Mouse (Mus musculus) embryonic facial prominence, embryonic 11.5 days (tissue): ENCODE data around the gene Kif17. TPM values are rescaled to one million over a fixed set of nuclear protein-coding genes. Genes with fewer than 3 reads are reported as not detected.
A peak's percentile ranks its signal among the peaks of the same experiment; 100 is the strongest.

Experiments used
- ATAC-seq: fragments of 200-750 bp; cut with Nextera tagmentation; replicated peaks from 2 replicates; pipeline ENCODE4 v1.8.0; 2017; ENCODE audit warnings: low read depth; ENCODE audit not compliant: insufficient number of reproducible peaks, low FRiP score, low TSS enrichment
- DNase-seq: peaks from one replicate; pipeline ENCODE4 v3.0.0-alpha.2; 2015; ENCODE audit warnings: low spot score
- H3K27ac ChIP-seq: fragments of 300-500 bp; sonication (generic); replicated peaks from 2 replicates; pipeline ENCODE4 v1.5.1; 2014; ENCODE audit warnings: mild to moderate bottlenecking, low read depth, low read length, control low read depth
- H3K27me3 ChIP-seq: fragments of 300-500 bp; sonication (generic); 2 replicates; pipeline ENCODE4 v1.6.1; 2014; ENCODE audit warnings: mild to moderate bottlenecking, low read length, moderate library complexity, mixed read lengths; ENCODE audit not compliant: control insufficient read depth, insufficient read depth
- H3K36me3 ChIP-seq: fragments of 300-500 bp; sonication (generic); replicated peaks from 2 replicates; pipeline ENCODE4 v1.6.1; 2014; ENCODE audit warnings: low read depth, mild to moderate bottlenecking, low read length, moderate library complexity, mixed read lengths; ENCODE audit not compliant: control insufficient read depth, insufficient read depth
- H3K4me1 ChIP-seq: fragments of 300-500 bp; sonication (generic); 2 replicates; pipeline ENCODE4 v1.6.1; 2014; ENCODE audit warnings: low read length, mixed read lengths; ENCODE audit not compliant: control insufficient read depth, insufficient read depth
- H3K4me2 ChIP-seq: fragments of 300-500 bp; sonication (generic); 2 replicates; pipeline ENCODE4 v1.6.1; 2014; ENCODE audit warnings: low read depth, mild to moderate bottlenecking, control low read depth, low read length, moderate library complexity
- H3K4me3 ChIP-seq: fragments of 300-500 bp; sonication (generic); 2 replicates; pipeline ENCODE4 v1.5.1; 2014; ENCODE audit warnings: low read depth, low read length, control low read depth
- H3K9ac ChIP-seq: fragments of 300-500 bp; sonication (generic); replicated peaks from 2 replicates; pipeline ENCODE4 v1.6.1; 2014; ENCODE audit warnings: mild to moderate bottlenecking, control low read depth, low read length
- H3K9me3 ChIP-seq: fragments of 300-500 bp; sonication (generic); replicated peaks from 2 replicates; pipeline ENCODE4 v1.6.1; 2016; ENCODE audit warnings: mild to moderate bottlenecking, low read length, inconsistent platforms, mixed read lengths; ENCODE audit not compliant: control insufficient read depth
- WGBS: fragments of 180-500 bp; shearing (Covaris S2); extraction: QIAGEN DNeasy Blood & Tissue Kit; methylation state at CpG from one replicate; pipeline ENCODE4 v1.1.7; 2014; 5-methylcytosine and 5-hydroxymethylcytosine counted together
- polyA plus RNA-seq: library from polyadenylated mRNA; unstranded; fragments of >200 nt; fragmentation: Nextera tagmentation; extraction: Ambion mirVana; gene quantifications from 2 replicates; pipeline ENCODE4 v1.2.1, GENCODE M21; 2014

Kif17 gene
- polyA plus RNA-seq, 1 experiment from 2014 or later: 0.31 TPM

DNA sequence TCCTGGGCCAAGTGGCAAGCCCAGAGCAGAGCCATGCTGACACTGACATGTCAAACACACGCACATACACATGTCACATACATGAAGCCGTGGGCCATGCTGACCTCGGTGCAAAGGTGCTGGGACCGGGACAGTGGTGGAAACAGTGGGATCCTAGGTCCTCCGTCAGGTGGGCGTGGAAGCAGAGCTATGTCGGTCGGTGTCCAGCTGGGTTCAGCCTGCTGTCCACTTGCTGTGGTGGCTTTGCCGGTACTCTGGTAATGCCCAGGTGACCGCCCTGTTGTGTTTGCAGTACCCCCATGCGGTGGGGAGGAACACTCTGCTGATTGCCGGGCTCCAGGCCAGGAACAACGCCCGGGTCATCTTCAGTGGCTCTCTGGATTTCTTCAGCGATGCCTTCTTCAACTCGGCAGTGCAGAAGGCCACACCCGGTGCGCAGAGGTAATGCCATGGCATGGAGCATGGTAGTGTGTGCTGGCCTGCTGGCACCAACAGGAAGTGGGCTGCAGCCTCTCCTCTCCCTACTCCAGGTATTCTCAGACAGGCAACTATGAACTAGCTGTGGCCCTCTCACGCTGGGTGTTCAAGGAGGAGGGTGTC lies 60.2 kb downstream of the Kif17 start:
- WGBS: 94% methylated on average over 19 of the region's 19 CpGs
- no peak overlapping the region for H3K9ac ChIP-seq
- peaks cover 7% of the 10 kb centered on the region for H3K36me3 ChIP-seq
- H3K4me2 ChIP-seq: no peak overlapping the region
- no peak overlapping the region for H3K4me3 ChIP-seq
- DNase-seq (no peak), ATAC-seq (no peak)
- H3K4me1 ChIP-seq: no peaks in the 10 kb centered on the region; the same call in 1 of the 2 replicates
- H3K27me3 ChIP-seq: no peaks in the 10 kb centered on the region
- no peak overlapping the region for H3K27ac ChIP-seq
- H3K9me3 ChIP-seq: no peaks in the 10 kb centered on the region

DNA sequence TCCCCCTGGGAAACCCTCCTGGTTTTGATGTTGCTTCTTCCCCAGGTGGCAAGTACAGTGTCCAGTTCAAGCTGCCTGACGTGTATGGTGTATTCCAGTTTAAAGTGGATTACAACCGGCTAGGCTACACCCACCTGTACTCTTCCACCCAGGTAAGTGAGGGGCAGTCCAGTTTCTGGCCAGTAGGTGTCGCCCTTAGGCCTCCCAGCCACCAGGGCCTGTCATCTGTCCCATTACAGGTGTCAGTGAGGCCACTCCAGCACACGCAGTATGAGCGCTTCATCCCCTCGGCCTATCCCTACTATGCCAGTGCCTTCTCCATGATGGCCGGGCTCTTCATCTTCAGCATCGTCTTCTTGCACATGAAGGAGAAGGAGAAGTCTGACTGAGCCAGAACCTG lies 61.4 kb downstream of the Kif17 start:
- peaks cover 7% of the 10 kb centered on the region for H3K36me3 ChIP-seq
- no peaks in the 10 kb centered on the region for H3K4me1 ChIP-seq
- DNase-seq (peak; percentile 55), ATAC-seq (peak; percentile 24; the same call in 1 of the 2 replicates)
- H3K27me3 ChIP-seq: no peaks in the 10 kb centered on the region
- H3K4me3 ChIP-seq: no peak overlapping the region
- WGBS: 66% methylated on average over 8 of the region's 8 CpGs
- H3K27ac ChIP-seq: no peak overlapping the region
- H3K9me3 ChIP-seq: no peaks in the 10 kb centered on the region
- no peak overlapping the region for H3K9ac ChIP-seq
- H3K4me2 ChIP-seq: no peak overlapping the region

DNA sequence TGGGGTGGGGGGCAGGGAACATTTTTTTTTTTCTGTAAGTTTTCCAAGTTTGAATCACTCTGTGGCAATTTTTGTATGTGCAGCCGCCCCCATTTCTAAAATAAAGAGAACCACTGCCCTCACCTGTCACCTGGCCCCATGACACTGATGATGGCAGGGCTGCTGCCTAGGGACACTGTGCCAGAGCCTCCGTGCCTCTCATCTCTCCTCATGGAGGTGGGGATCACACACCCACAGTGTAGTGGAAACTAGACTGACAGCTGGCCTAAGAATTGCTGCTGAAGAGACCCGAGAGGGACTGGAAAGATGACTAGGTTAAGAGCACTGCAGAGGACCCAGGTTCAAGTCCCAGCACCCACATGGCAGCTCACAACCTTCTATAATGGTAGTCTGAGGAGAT lies 61.9 kb downstream of the Kif17 start:
- 86% methylated on average over 3 of the region's 3 CpGs for WGBS
- H3K4me3 ChIP-seq: no peak overlapping the region
- H3K36me3 ChIP-seq: peaks cover 7% of the 10 kb centered on the region

DNA sequence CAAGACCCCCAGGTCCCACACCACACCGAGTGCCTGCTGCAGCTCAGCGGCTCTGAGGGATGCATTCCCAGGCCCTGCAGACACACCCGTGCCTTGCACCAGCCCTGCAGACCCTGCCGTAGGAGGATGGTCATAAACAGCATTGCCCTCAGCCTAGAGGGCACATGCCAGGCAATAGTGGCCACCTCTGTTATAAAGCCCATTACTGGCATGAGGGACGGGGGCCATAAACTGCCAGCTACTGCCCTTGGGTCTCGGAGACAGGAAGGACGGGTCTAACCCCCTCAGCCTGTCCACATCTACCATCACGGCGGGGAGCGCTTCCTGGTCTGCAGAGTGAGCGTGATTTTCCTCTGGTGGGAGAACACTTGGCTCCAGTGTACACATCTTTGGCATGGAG lies 62.8 kb downstream of the Kif17 start:
- WGBS: 95% methylated on average over 11 of the region's 11 CpGs
- H3K4me1 ChIP-seq: no peaks in the 10 kb centered on the region
- ATAC-seq: no peak

More for the DNA sequence above, 61.9 kb downstream of the Kif17 start:
- DNase-seq (no peak), ATAC-seq (no peak)
- Histone ChIP-seq H3K9ac (no peak overlapping the region), H3K27ac (no peak overlapping the region), H3K9me3 (no peaks in the 10 kb centered on the region), H3K4me2 (no peak overlapping the region), H3K27me3 (no peaks in the 10 kb centered on the region), H3K4me1 (no peaks in the 10 kb centered on the region)

DNA sequence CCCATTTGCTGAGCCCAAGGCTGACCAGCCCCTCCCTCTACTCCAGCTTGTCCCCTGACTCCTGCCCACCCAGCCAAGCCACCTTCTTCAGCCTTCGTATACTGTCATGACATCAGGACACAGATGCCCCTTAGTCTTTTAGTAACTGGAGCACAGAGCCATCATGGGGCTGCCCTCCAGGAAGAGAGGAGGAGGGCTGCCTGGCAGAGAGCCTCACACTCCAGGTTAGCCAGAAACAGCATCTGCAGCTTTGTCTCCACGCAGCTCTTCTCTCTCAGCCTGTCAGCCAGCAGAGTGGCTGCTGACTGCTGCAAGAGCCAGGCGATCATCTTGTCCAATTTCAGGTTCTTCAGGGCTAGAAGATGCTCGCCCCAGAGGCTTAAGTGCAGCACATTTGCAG lies 63.6 kb downstream of the Kif17 start:
- ATAC-seq (no peak), DNase-seq (no peak)
- no peak overlapping the region for H3K4me3 ChIP-seq
- WGBS: 86% methylated on average over 4 of the region's 4 CpGs
- no peak overlapping the region for H3K27ac ChIP-seq
- H3K36me3 ChIP-seq: peaks cover 7% of the 10 kb centered on the region
- no peaks in the 10 kb centered on the region for H3K27me3 ChIP-seq
- no peaks in the 10 kb centered on the region for H3K9me3 ChIP-seq
- no peak overlapping the region for H3K4me2 ChIP-seq
- no peaks in the 10 kb centered on the region for H3K4me1 ChIP-seq
- no peak overlapping the region for H3K9ac ChIP-seq

More for the DNA sequence above, 62.8 kb downstream of the Kif17 start:
- no peak overlapping the region for H3K27ac ChIP-seq
- no peaks in the 10 kb centered on the region for H3K27me3 ChIP-seq
- H3K4me3 ChIP-seq: no peak overlapping the region
- H3K36me3 ChIP-seq: peaks cover 7% of the 10 kb centered on the region
- no peak overlapping the region for H3K4me2 ChIP-seq
- H3K9me3 ChIP-seq: no peaks in the 10 kb centered on the region
- DNase-seq: no peak
- no peak overlapping the region for H3K9ac ChIP-seq

DNA sequence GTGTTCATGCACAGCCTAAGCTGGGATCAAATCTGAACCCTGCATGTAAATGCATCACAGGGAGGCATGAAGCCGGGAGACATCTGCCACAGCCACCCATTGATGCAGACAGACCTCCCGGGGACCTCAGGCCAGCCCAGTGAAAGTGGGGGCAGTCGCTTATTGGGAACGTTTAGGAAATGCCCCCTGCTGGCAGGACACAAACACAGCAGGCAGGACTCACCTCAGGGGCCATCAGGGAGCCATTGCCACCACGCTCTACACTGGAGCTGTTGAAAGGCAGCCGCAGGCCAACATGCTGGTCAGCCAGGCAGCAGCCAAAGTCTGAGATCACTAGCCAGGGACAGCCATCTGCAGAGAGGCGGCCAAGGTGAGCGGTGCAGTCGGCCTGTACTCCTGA lies 65.5 kb downstream of the Kif17 start:
- Histone ChIP-seq H3K4me3 (no peak overlapping the region), H3K36me3 (peaks cover 3% of the 10 kb centered on the region), H3K9ac (no peak overlapping the region), H3K27me3 (no peaks in the 10 kb centered on the region), H3K9me3 (no peaks in the 10 kb centered on the region), H3K27ac (no peak overlapping the region), H3K4me1 (no peaks in the 10 kb centered on the region), H3K4me2 (no peak overlapping the region)
- no peak for ATAC-seq
- DNase-seq: peak; percentile 28
- 67% methylated on average over 9 of the region's 9 CpGs for WGBS

DNA sequence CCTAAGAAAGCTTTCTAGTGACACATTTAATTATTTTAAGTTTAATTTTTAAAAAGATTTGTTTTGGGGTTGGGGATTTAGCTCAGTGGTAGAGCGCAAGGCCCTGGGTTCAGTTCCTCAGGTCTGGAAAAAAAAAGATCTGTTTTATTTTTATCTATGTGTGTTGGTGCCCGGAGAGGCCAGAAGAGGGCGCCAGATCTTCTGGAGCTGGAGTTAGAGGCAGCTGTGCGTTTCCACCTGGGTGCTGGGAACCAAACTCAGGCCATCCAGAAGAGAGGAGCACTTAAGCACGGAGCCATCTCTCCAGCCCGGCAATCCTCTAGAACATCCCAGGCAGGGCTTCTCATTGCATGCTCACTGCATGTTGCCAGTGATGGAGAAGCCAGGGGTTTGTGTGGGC lies 66.1 kb downstream of the Kif17 start:
- Histone ChIP-seq H3K27me3 (no peaks in the 10 kb centered on the region), H3K4me2 (no peak overlapping the region)
- no peak for DNase-seq

DNA sequence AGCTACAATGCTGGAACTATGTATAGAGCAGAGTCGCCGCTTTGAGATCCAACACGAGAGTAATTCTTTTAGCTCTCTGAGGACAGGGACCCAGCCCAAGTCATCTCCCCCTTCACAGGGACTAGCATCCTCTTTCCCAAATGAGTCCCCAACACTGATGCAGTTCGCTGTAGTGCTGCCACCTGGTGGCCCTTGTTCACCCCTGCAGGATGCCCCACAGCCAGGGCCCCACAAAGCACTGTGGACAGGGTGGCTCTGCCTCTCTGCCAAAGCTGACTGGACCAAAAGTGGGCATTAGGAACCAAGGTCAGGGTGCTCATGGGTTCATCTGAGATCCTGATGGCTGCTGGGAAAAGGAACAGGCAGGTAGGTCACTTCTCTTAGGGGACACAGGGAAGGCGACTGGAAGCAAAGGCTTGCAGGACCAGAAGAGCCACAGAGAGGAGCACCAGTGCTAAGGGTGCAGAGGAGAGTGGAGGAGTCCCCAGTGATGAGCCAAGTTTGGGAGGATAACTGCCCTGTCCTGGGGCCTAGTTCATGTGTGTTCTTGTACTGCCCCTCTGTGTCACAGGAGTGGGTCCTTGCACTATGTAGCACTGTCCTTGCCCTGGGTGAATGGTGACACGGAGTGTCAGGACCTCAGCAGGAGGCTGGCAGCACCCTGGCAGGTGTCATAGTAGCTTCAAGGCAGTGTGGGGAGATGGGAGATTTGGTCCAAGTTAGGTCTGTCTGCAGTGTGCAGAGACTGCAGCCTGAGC lies 68.5 kb downstream of the Kif17 start:
- Histone ChIP-seq H3K9ac (no peak overlapping the region), H3K27me3 (no peaks in the 10 kb centered on the region), H3K4me3 (no peak overlapping the region), H3K9me3 (no peaks in the 10 kb centered on the region), H3K4me2 (no peak overlapping the region), H3K27ac (no peak overlapping the region), H3K36me3 (no peaks in the 10 kb centered on the region; the same call in 1 of the 2 replicates), H3K4me1 (no peaks in the 10 kb centered on the region)
- peak; percentile 51; the same call in 1 of the 2 replicates for ATAC-seq
- peak; percentile 73 for DNase-seq
- 50% methylated on average over 6 of the region's 6 CpGs for WGBS

More for the DNA sequence above, 66.1 kb downstream of the Kif17 start:
- Histone ChIP-seq H3K36me3 (no peaks in the 10 kb centered on the region; the same call in 1 of the 2 replicates), H3K4me3 (no peak overlapping the region), H3K27ac (no peak overlapping the region), H3K4me1 (no peaks in the 10 kb centered on the region), H3K9ac (no peak overlapping the region), H3K9me3 (no peaks in the 10 kb centered on the region)
- no peak for ATAC-seq
- 86% methylated on average over 6 of the region's 6 CpGs for WGBS
